14 mouse cellular contexts compared by ENCODE assay signal in the genomic region with DNA sequence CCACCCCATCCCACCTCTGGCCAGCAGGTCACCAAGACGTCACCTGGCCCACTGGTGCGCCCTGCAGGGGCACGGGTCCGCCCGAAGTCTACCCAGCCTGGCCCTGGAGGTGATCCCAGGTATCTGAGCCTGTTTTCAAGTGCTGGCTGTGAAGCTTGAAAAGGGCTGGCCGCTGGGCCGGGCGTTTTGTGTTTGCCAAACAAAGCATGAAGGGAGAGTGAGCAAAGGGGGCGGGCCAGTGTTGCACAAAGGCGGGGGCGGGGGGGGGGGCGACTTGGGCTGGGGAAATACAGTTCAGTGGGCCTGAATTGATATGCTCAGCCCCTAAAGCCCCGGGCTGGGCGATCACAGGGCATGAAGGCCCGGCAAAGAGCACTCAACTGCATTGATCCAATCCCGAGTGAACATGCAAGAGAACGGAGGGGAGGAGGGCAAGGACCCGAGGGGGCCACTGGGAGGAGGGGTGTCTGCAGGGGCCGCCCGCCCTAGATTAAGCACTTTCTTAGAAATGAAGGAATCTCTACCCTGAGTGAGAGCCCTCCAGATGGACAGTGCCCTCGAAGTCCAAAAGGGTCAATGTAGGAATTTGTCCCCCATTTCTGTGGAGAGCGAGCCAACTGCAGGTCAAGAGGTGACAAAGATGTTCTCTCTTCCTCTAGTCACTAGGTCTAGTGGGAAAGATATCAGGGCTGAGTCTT.
DNase-seq lines count a peak whose midpoint lies in the region; ATAC-seq and TF ChIP-seq lines count a peak whose summit lies in the region.
"Had no signal": no experiment of that assay in that cellular context is flagged by ENCODE, and none has a peak within 500 bp of the region (broad histone marks: within the 10 kb centered on the region; RNA-seq: fewer than 3 reads in every experiment).

No protein-coding gene starts in this region.

- no peaks in the 10 kb centered on the region for H3K9me3 ChIP-seq in liver, embryonic 11.5 days (ENCODE audit: control insufficient read depth, low read length)
- H3K9me3 ChIP-seq in embryonic facial prominence, embryonic 13.5 days: no peaks in the 10 kb centered on the region
- no peaks in the 10 kb centered on the region for H3K9me3 ChIP-seq in hindbrain, postnatal 0 days (ENCODE audit: low read length)

- ATAC-seq in liver, embryonic 11.5 days (replicated peaks; ENCODE audit: low FRiP score): no peak
- ATAC-seq in embryonic facial prominence, embryonic 13.5 days (ENCODE audit: insufficient number of reproducible peaks, insufficient read depth, low FRiP score, low TSS enrichment, low read depth): no peak
- no peak for ATAC-seq in hindbrain, postnatal 0 days

- H3K9ac ChIP-seq in liver, adult 2 months (ENCODE audit: low read depth, low read length): no peak overlapping the region
- no peak overlapping the region for H3K9ac ChIP-seq in liver, embryonic 11.5 days (ENCODE audit: low read depth, low read length)
- no peak overlapping the region for H3K9ac ChIP-seq in embryonic facial prominence, embryonic 13.5 days
- H3K9ac ChIP-seq in hindbrain, postnatal 0 days (replicated peaks; ENCODE audit: low read length): no peak overlapping the region

- no peaks in the 10 kb centered on the region for H3K79me2 ChIP-seq in liver, adult 2 months (ENCODE audit: control insufficient read depth, insufficient read depth, low read length)

- DNase-seq in liver, adult 2 months (ENCODE audit: extremely low read depth, low read depth, low spot score): peak; percentile 38
- no peak for DNase-seq in liver, embryonic 11.5 days (ENCODE audit: low spot score)
- peak; percentile 23 for DNase-seq in hindbrain, postnatal 0 days (ENCODE audit: low spot score)
- peak; percentile 61 for DNase-seq in retina, embryonic 14.5 days (ENCODE audit: low spot score)
- no peak for DNase-seq in spleen, adult 12 weeks (ENCODE audit: low spot score)
- DNase-seq in right cerebral cortex, postnatal 36 days (ENCODE audit: low spot score in 2 of 2): no peak
- DNase-seq in ovary, postnatal 36 days (ENCODE audit: low spot score): no peak
- DNase-seq: cerebellum, adult 11 months; gastrocnemius, postnatal 14 days; heart, postnatal 36 days; layer of hippocampus, postnatal 36 days; spleen, adult 18-20 months; thymus, postnatal 4 days had no signal

- H3K27ac ChIP-seq in liver, adult 2 months (replicated peaks; ENCODE audit: insufficient read depth, low read depth, low read length): no peak overlapping the region
- no peak overlapping the region for H3K27ac ChIP-seq in liver, embryonic 11.5 days (ENCODE audit: low read depth, low read length)
- no peak overlapping the region for H3K27ac ChIP-seq in embryonic facial prominence, embryonic 13.5 days
- H3K27ac ChIP-seq in hindbrain, postnatal 0 days: no peak overlapping the region

- no peak for TF ChIP-seq CTCF in liver, adult 2 months (IDR thresholded peaks at IDR 0.05; ENCODE audit: low read depth, low read length)
- TF ChIP-seq CTCF in hindbrain, postnatal 0 days (IDR thresholded peaks at IDR 0.05; ENCODE audit: low read depth): no peak

- no peaks in the 10 kb centered on the region for H3K27me3 ChIP-seq in liver, adult 2 months (ENCODE audit: control insufficient read depth, insufficient read depth, low read length)
- no peaks in the 10 kb centered on the region for H3K27me3 ChIP-seq in liver, embryonic 11.5 days (replicated peaks; ENCODE audit: control insufficient read depth, insufficient read depth, low read length)
- no peaks in the 10 kb centered on the region for H3K27me3 ChIP-seq in embryonic facial prominence, embryonic 13.5 days
- H3K27me3 ChIP-seq in hindbrain, postnatal 0 days (ENCODE audit: insufficient read depth, low read length): no peaks in the 10 kb centered on the region

- no peak for TF ChIP-seq POLR2A in liver, adult 2 months (IDR thresholded peaks at IDR 0.05; ENCODE audit: extremely low read depth, insufficient read depth, low read length)

- no peak overlapping the region for H3K4me3 ChIP-seq in liver, adult 2 months (ENCODE audit: insufficient read depth, low read depth, low read length)
- no peak overlapping the region for H3K4me3 ChIP-seq in liver, embryonic 11.5 days (ENCODE audit: low read depth, low read length)
- H3K4me3 ChIP-seq in embryonic facial prominence, embryonic 13.5 days: no peak overlapping the region
- no peak overlapping the region for H3K4me3 ChIP-seq in hindbrain, postnatal 0 days (ENCODE audit: low read length)

- no peak overlapping the region for H3K4me2 ChIP-seq in liver, embryonic 11.5 days
- H3K4me2 ChIP-seq in embryonic facial prominence, embryonic 13.5 days: peak overlapping the region; percentile 14; the same call in 1 of the 2 replicates
- H3K4me2 ChIP-seq in hindbrain, postnatal 0 days (ENCODE audit: low read depth, low read length): no peak overlapping the region

- H3K36me3 ChIP-seq in liver, adult 2 months (ENCODE audit: control insufficient read depth, insufficient read depth, low read length): no peaks in the 10 kb centered on the region
- H3K36me3 ChIP-seq in liver, embryonic 11.5 days (ENCODE audit: control insufficient read depth, insufficient read depth, low read length): no peaks in the 10 kb centered on the region
- no peaks in the 10 kb centered on the region for H3K36me3 ChIP-seq in embryonic facial prominence, embryonic 13.5 days
- H3K36me3 ChIP-seq in hindbrain, postnatal 0 days (ENCODE audit: insufficient read depth, low read length): no peaks in the 10 kb centered on the region

- no peaks in the 10 kb centered on the region for H3K4me1 ChIP-seq in liver, adult 2 months (ENCODE audit: control insufficient read depth, insufficient read depth, low read length)
- no peaks in the 10 kb centered on the region for H3K4me1 ChIP-seq in liver, embryonic 11.5 days (replicated peaks; ENCODE audit: control insufficient read depth, insufficient read depth, low read length)
- no peaks in the 10 kb centered on the region for H3K4me1 ChIP-seq in embryonic facial prominence, embryonic 13.5 days
- no peaks in the 10 kb centered on the region for H3K4me1 ChIP-seq in hindbrain, postnatal 0 days (ENCODE audit: insufficient read depth, low read length)

- WGBS in liver, adult 2 months: 17% methylated on average over 18 of the region's 22 CpGs
- WGBS in liver, embryonic 11.5 days: 35% methylated on average over 21 of the region's 22 CpGs
- 41% methylated on average over 20 of the region's 22 CpGs for WGBS in embryonic facial prominence, embryonic 13.5 days
- WGBS in hindbrain, postnatal 0 days: 33% methylated on average over 22 of the region's 22 CpGs

Comparison
In these comparisons a context has a peak if more than half of its experiments do, and no peak if none do; other contexts are left out.
1. DNase-seq: peak in liver, adult 2 months (single experiment), hindbrain, postnatal 0 days (single experiment) and retina, embryonic 14.5 days (single experiment); none in liver, embryonic 11.5 days (single experiment), spleen, adult 12 weeks (single experiment), right cerebral cortex, postnatal 36 days (0 of 2) and ovary, postnatal 36 days (single experiment).